Mouse (Mus musculus) adrenal gland, postnatal 10 days (tissue): ENCODE results near the gene Ptcra. TPM values are rescaled to one million over a fixed set of nuclear protein-coding genes. Genes with fewer than 3 reads are reported as not detected.
"Not testable (repeated sequence)": the region's sequence is repeated elsewhere in the genome, so short reads cannot be mapped to it uniquely, and the experiment has no call there.

Experiments
- DNase-seq: peaks from one replicate; pipeline ENCODE4 v3.0.0; 2021; ENCODE audit warnings: mixed read lengths
- long read RNA-seq, 2 experiments: library from polyadenylated mRNA; stranded (forward); transcript quantifications; one replicate each; pipeline ENCODE4 v2.0.0; 2021
- total RNA-seq, 2 experiments: library from RNA; stranded (reverse); gene quantifications; 2 replicates each; pipeline ENCODE4 v1.2.3; 2021

Ptcra gene
- total RNA-seq: not detected
- long read RNA-seq, experiment 1: 0 reads
- long read RNA-seq, experiment 2: 0 reads

DNA sequence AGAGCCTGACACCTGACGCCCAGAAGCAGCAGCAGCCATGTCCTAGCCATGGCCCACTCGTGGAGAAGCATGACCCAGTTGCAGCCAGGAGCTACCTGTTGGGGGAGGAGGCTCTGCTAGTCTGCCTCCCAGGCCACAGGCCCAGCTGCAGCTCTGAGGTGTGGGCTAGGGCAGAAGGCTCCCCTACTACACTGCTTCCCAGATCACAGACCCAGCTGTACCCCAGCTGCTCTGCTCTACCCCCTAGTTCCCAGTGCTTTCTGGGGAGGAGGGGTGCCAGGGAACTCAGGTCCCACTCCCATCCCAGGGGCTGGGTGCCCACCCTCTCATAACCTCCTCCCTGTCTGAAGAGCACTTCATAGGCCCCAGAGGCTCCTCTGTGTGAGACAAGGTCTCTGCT, at the start of gene Ptcra:
Gene Ptcra, minus strand, starts transcription at position 169 of the 400 bp plus-strand sequence.
- DNase-seq: no peak

DNA sequence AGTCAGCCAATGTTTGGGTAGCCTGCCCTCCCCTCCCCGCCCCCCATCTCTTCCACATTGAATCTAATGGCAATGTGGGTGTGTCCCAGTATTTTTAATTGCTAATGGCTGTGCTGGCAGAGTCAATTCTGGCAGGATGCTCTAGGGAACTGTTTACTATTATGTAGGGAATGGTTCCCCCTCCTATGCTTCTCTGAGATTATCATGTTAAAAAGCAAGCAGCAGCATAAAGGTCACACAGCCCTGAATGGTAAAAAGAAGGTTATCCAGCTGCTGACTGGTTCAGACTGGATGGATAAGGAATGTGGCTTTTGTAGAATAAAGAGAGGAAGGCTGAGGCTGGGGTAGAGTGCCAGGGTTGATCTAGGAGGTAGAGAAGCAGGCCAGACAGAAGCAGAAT, 48.9 kb upstream of the Ptcra start:
- no peak for DNase-seq

DNA sequence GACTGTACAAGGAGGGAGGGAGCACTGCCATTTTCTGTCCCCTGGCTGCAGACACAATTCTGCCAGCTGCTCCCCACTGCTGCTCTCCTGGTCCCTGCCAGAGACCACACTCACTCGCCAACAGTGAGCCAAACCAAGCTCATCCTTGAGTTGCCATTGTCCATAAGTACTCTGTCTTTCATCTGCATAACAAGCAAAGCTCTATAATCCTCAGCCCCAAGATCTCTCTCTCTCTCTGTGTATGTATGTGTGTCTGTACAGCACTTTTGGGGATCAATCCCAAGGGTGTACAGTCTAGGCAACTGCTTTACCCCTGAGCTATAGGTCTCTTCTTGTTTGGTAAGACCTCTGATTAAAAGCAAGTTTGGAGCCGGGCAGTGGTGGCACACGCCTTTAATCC, 47.2 kb upstream of the Ptcra start:
- no peak for DNase-seq

DNA sequence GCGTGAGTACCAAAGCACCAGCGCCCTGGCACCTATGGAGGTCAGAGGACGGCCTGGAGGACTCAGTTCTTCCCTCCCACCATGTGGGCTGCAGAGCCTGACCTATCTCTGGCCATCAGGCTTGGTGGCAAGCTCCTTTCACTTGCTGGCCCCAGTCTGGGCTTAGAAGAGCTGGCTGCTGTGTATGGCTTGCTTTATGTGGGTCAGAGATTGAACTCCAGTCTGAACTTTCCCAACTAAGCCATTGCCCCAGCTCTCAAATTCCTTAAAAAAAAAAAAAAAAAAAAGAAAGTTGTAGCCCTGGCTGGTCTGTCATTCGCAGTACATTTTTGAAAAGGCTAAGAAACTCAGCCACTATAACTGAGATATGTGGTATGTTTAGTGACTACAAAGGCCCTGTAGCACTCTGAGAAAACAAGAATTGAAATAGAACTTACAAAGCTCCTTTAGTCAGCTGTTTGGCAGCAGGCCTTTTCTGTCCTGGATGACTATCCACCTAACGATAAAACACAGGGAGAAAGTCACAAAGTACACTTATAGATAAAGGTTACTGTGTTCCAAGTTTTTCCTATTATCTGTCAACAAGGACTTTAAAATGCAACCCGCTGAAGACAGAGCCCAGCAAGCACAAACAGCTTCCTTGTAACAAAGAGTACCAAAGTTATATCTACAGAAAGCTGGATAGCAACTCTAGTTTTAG, 45.8 kb upstream of the Ptcra start:
- DNase-seq: no peak

DNA sequence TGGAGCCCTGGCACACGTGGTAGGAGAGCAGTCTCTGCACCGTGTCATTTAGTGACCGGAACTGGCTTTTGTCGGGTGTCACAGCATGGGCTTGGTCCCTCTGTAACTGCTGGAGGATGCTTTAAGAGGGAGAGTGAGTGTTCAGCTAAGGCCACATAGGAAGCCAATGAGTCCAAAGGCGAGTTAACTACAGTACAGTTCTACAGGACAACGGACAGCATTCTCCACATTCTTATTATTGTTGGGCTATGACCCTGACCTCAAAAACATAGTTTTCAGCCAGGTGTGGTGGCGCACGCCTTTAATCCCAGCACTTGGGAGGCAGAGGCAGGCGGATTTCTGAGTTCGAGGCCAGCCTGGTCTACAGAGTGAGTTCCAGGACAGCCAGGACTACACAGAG, 44.9 kb upstream of the Ptcra start:
- no peak for DNase-seq

DNA sequence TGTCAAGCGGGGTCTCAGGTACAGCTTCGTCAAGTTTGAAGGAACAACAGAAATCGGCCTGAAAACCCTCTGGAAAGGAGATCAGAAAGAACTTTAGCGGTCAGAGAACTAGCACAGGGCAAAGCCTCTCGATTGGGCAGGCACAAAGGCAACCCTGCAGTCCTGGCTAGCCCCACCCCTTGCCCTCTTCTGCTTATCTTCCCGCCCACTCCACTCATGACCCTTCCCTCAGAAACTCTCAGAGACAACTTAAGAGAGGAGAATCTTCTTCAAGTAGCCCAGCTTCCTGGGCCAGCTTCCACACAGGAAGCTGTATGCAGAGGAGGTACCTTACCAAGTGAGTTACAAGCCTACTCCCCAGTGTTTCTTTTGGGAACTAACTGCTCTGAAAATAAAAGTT, 38.2 kb upstream of the Ptcra start:
- DNase-seq: no peak

DNA sequence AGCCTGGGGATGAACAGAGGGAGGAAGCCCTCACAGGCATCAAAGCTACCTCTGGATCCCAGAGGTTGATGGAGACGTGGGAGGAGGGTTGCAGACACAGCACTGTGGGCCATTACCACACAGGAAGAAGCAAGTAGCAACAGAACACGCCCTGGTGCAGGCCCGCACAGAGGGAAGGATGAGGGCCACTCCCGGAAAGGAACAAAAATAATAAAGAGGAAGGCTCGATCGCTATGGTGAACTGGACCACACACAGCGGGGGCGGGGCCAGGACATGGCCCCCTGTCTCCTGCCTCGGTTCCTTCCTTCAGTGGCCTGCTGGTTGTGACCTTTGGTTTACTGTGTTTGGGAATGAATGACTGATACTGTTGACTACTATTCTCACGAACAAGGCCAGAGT, 36.2 kb upstream of the Ptcra start:
- DNase-seq: no peak

DNA sequence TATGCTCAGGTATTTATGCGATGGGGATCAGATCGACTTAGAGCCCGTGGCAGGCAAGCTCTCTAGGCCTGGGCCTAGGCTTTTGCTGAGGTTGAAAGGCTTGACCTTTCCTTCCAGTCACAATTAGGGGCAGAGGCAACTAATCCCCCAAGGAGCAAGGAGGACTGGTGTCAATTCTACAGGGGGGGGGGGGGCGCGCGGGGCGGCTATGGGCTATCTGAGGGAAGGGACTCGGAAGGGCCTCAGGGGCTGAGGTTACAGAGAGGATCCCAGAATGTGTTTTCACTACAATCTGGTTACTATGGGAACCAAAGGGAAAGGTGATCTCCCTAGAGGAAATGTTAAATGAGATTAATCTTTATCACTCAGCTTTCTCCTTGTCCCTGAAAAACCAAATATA, 33.9 kb upstream of the Ptcra start:
- DNase-seq: no peak

DNA sequence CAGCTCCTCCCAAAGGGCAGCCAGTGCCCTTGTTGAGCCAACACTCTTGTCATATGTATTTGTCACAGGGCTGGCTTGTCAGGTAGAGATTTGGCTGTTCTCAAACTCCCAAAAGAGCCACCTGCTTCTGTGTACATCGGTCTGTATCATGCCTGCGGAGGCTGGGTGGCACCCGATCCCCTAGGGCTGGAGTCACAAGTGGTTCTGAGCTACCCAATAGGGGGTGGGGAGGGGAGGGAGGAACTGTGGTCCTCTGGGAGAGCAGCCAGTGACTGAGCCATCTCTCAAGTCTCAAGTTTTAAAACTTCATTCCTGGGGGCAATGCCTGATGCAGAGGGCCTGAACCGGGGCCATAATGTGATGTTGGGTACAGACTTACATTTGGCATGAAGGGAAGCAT, 33.2 kb upstream of the Ptcra start:
- DNase-seq: no peak

DNA sequence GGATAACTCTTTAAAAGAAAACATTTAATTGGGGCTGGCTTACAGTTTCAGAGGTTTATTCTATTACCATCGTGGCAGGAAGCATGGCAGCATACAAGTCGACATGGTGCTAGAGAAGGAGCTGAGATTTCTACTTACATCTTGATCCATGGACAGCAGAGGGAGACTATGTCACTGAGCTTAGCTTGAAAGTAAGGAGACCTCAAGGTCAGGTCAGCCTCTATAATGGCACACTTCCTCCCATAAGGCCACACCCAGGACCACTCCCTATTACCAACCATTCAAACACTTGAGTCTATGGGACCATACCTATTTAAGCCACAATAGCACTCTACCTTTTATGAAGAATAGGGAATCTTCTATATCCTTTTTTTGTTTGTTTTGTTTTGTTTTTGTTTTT, 29.5 kb upstream of the Ptcra start:
- DNase-seq: no peak

DNA sequence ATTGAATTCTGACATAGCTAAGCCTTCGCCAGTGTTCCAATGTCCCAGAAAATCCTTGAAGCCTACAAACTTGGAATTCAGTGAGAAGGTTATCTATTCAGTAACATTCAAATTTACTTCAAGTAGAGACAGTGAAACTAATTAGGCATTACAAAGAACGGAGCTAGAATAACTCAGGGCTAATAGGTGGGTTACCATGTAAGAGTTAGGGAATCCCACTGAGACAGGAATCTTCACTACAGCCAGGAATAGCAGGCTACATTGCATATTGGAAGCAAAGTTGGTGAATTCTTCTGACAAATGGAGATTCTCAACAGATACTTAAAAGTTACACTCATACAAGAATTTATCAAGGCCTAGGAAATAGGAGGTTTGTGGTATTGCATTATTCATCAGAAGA, 24.5 kb upstream of the Ptcra start:
- not testable (repeated sequence) for DNase-seq

DNA sequence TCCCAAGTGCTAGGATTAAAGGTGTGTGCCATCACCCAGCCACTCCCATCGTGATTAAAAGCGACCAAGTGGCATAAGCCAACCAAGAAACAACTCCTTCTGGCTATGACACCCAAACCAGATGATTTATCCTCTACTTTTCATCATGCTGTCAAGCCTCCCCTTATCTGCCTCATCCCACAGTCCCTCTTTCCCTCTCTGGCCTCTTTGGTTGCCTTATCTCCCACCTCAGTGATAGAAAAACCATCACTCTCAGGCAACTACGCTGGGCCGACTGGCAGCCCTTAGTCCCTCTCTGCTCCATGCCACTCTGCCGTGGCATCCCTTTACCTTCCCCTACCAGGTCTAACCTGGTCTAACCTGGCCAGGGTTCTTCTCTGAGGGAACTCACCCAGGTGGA, 23.4 kb upstream of the Ptcra start:
- DNase-seq: no peak

DNA sequence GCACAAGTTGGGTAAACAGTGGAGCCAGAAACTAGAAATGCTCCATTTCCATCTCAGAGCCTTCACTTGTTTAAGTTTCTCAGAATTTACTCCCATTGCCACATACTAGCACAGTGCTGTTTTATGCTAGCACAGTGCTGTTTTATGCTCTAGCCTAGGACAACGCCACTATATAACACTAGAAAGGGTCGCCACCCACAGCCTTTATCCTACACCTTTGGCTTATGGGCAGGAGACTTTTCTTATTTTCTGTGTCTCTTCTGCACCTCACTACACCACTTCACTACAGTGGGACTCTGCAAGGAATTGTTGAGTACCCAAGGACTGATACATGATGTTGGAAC, 19.7 kb upstream of the Ptcra start:
- DNase-seq: no peak

DNA sequence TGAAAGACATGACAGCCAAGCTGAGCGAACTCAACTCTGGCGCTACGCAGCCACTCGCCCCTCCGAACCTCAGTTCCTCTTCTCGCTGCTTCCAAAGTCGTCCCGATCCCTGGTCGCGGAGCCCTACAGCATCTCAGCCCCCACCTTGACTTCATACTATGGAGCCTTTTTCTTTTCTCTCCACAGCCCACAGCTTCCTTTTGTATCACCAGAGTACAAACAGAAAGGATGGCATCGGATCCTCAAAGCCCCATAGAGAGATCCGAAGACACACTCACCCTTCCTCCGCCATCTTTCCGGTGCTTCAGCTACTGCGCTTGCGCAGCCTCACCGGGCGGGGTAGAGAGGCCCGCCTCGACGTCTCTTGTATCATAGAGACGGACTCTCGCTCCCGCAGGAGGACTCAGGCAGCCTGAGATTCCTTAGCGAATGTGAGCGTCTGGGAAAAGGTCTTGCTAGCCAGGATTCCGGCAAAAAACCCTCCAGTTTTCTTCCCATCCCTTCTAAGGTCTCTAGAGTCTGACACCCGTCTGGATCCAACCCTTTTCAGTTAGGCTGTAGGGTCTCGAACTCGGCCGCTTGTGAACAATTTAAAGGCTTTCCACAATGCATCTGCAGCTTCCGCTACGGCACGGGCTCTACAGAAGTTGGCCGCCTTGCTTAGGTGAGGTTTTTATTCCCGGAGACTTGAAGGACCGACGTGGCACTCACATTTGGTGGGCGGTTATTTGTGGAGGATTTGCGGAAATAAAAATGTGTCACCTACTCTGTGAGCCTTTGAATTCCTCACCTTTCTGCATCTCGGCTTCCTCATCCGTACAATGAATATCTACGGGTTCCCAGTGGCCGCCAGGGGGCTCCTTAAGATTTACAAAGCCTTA, 19.1 kb upstream of the Ptcra start, which contains the start of gene Rpl7l1:
Gene Rpl7l1, minus strand, starts transcription at position 332 of the 881 bp plus-strand sequence.
- DNase-seq: peak; percentile 95

DNA sequence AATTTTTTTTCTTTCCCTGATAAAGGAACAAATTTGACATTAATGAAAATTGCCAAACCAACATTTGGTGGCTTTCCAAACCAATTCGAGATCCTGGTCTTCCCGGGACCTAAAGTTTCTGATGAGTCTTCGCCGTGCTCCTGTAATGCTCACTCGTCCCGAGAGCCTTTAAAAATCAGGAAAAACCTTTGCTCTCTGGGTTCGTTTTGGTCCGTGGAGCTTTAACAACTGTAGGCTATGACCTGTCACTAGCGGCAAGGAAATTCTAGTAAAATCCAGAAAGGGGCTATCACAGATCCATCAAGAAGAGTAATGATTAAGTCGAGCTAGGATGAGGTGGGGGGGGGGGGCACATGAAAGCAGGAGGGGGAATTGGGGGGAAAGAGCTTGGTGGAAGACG, 18.4 kb upstream of the Ptcra start:
- no peak for DNase-seq

DNA sequence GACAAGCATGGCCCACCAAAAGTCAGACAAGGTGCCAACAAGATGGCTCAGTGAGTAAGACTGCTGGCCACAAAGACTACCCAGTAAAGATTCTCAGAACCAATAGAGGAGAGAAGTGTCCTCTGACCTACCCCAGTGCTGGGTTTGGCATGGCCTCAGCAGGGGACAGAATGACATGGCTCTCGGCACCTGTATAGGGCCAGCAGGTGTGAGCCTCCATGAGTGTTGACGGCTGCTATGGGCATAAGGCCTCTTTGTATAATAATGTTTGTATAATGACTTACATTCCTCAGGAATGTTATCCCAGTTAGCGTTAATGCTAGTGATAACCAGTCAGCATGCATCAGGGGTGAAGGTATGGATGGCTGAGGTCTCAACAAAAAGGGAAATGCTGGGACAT, 12.6 kb upstream of the Ptcra start:
- no peak for DNase-seq

DNA sequence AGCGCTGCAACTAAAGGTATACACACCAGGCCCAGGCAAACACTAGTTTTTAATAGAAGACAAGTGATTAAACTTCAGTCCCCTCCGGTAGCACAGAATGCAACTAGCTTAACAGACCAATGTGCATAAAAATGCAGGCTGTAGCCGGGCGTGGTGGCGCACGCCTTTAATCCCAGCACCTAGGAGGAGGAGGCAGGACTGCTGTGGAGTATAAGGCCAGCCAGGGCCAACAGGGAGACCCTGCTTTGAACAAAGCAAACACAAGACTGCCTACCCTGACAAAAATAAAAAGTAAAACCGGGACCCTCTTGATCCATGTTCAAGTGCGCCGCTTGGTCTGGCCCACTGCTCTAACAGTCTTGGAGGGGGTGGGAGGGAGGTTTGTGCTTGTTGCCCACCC, 11.6 kb upstream of the Ptcra start:
- DNase-seq: no peak

DNA sequence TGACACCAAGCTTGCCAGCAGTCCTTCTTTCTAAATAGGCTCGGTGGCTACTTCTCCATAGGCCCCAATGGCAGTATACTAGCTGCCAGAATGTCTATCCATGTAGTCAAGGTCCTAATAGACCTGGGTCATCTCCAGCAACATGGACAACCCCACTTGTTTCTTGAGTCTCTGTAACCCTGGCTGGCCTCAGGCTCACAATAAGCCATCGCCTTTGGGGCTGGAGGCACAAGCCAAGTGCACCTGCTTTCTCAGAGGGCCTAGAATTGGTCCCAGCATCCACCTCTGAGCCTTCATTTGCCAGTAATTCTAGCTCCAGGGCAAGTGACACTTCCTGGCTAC, 10.6 kb upstream of the Ptcra start:
- no peak for DNase-seq

DNA sequence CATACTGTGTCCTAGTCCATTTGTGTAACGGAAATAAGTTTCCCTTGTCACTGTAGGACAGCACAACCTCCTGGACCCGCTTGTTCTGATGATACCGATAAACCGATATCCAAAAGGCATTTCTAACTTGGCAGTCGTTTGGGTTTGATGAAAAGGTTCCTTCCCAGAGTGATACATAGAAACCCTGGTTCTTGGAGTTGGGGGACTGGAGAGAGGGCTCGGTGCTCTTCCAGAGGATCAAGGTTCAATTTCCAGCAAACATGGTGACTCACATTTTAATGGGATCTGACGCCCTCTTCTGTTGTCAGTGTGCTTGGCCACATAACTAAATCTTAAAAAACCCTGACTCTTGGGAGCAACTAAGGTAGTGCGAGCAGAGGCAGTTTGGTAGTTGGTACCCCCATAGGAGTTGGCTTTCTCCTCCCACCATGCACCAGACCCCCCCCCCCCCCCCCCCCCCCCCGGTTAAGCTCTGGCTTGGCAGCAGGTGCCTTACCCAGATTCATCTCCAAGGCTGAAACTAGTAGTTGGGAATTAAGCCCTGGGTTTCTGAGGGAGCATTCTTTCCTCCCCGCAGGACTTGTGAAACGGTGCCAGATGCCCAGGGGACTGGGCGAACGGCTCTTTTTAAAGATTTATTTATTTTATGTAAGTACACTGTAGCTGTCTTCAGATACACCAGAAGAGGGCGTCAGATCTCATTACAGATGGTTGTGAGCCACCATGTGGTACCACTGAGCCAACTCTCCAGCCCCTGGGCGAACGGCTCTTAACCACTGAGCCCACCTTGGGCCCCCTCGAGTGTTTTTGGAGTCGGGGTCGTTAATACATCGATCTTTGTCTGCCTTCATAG, 10.0 kb upstream of the Ptcra start:
- peak; percentile 49 for DNase-seq

DNA sequence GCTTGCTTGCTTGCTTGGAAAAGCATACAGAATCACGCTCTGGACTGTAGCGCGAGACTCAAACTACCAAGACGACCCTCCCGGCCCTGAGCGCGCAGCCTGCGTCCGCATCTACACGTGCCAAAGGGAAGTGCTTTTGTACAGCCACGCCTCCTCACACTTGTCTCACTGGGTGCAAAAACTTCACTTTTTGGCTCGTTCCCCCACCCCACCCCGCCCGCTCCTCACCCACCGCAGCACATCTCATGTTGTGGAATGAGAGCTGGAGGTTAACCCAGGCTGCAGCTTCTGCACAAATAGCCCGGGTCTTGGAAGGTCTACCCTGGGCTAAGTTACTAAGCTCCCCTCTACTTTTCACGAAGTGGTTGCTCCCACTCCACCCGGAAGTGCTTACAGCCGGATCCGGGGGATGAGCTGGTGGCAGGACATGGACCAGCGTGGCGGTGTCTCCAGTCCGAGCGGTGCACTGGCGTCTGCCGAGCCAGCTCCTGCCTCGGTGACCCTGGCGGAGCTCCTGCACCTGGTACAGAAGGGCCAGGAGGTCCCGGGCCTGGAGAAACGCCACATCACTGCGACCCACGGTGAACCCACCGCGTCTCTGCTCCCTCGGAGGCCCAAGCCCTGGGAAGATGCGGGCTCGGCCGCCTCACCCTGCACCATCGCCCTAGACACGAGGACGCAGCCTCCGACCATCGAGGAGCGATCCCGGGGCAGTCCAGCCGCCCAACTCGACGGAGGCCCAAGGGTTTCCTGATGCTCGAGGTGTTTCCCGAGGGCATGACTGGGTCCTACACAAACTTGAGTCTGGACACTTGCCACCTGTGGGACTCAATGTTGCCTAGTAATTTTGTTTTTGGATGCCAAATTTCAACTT, 9.1 kb upstream of the Ptcra start, which contains the start of gene 2310039H08Rik:
Gene 2310039H08Rik, plus strand, starts transcription at position 232 of the 874 bp plus-strand sequence.
- peak; percentile 92 for DNase-seq

DNA sequence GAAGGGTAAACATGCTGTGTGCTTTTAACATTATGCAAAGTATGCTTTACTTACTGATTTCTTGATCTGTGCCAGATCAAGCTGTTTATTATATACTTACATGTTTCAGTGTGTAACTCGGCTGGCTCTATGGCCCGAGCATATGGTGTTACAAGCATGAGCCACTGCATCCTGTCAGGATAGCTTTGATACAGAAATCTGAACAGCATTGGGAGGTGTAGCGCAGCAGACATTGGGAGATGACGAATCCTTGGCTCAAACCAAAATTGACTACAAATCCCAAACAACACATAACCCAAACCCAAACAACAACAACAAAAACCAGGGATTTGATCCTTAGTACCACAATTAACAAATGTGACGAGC, 8.5 kb upstream of the Ptcra start:
- no peak for DNase-seq

DNA sequence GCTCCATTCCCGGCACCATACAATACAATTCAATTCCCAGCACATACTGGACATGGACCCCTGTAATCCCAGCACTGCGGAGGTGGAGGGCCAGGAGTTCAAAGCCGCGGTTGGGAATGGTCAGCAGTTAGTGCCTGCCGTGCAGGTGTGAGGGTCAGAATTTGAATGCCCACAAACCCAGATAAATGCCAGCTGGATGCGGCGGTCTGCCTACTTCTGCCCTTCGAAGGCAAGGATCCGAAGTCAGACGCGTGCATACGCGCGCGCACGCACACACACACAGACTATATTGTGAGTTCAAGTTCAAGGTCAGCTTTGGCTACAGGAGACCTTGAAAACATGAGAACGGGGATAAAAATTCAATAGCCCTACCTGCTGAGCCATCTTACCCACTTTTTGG, 8.1 kb upstream of the Ptcra start:
- DNase-seq: no peak
